Mouse (Mus musculus): ENCODE measurements around the gene Gsc.

- no peak for TF ChIP-seq POLR2A (IDR thresholded peaks at IDR 0.05; ENCODE audit: low read depth, low read length)
- TF ChIP-seq CTCF (IDR thresholded peaks at IDR 0.05; ENCODE audit: extremely low read depth, insufficient read length, insufficient replicate concordance, low read depth, low read length), result no peak
Observed at GRCm38 (mm10) chr12:104473492-104473891, 362 bp upstream of the Gsc start.
